ENCODE assay signal across 18 mouse cellular contexts in genomic region chr4:134927815-134928463, GRCm38 (mm10). TPM values are rescaled to one million over a fixed set of nuclear protein-coding genes. Genes with fewer than 3 reads are reported as not detected.
DNase-seq lines count a peak whose midpoint lies in the region; ATAC-seq and TF ChIP-seq lines count a peak whose summit lies in the region.
"Had no signal": no experiment of that assay in that cellular context is flagged by ENCODE, and none has a peak within 500 bp of the region (broad histone marks: within the 10 kb centered on the region; RNA-seq: fewer than 3 reads in every experiment).

No protein-coding gene starts in this region.

- TF ChIP-seq POLR2A in lung, adult 2 months (IDR thresholded peaks at IDR 0.05; ENCODE audit: borderline replicate concordance, extremely low read depth, low read depth, low read length) = 0 out of 2 replicates have a peak, but pooled peaks have one; percentile 11

- 48% methylated on average over 5 of the region's 5 CpGs for WGBS in lung, adult 2 months

- H3K4me1 ChIP-seq in erythroblast, embryonic 14.5 days (ENCODE audit: control insufficient read depth) = peaks cover 71% of the 10 kb centered on the region
- peaks cover 5% of the 10 kb centered on the region for H3K4me1 ChIP-seq in lung, adult 2 months (ENCODE audit: control insufficient read depth, insufficient read depth, low read length)

- H3K4me3 ChIP-seq in erythroblast, embryonic 14.5 days (replicated peaks) = peak overlapping the region; percentile 4
- no peak overlapping the region for H3K4me3 ChIP-seq in lung, adult 2 months (replicated peaks; ENCODE audit: extremely low read depth, low read depth, low read length)
- no peak overlapping the region for H3K4me3 ChIP-seq in left cerebral cortex, adult 2 months
- H3K4me3 ChIP-seq: embryonic facial prominence, embryonic 12.5 days; heart, embryonic 10.5 days; intestine, embryonic 15.5 days; midbrain, embryonic 12.5 days had no signal

- no peak overlapping the region for H3K27ac ChIP-seq in left cerebral cortex, adult 2 months
- H3K27ac ChIP-seq: embryonic facial prominence, embryonic 12.5 days; heart, embryonic 10.5 days; intestine, embryonic 15.5 days; kidney, postnatal 0 days; midbrain, embryonic 12.5 days had no signal

- no peak for TF ChIP-seq CTCF in lung, adult 2 months (IDR thresholded peaks at IDR 0.05; ENCODE audit: insufficient read depth, low read length)
- TF ChIP-seq CTCF in left cerebral cortex, adult 2 months (IDR thresholded peaks at IDR 0.05) = no peak

- H3K9me3 ChIP-seq in erythroblast, embryonic 14.5 days (ENCODE audit: control insufficient read depth, low read length) = no peaks in the 10 kb centered on the region
- H3K9me3 ChIP-seq: embryonic facial prominence, embryonic 12.5 days; heart, embryonic 10.5 days; intestine, embryonic 15.5 days; midbrain, embryonic 12.5 days had no signal

- no peaks in the 10 kb centered on the region for H3K27me3 ChIP-seq in erythroblast, embryonic 14.5 days (ENCODE audit: control insufficient read depth)
- H3K27me3 ChIP-seq: embryonic facial prominence, embryonic 12.5 days; intestine, embryonic 15.5 days; midbrain, embryonic 12.5 days had no signal

- peaks cover 80% of the 10 kb centered on the region for H3K36me3 ChIP-seq in erythroblast, embryonic 14.5 days (ENCODE audit: control insufficient read depth)

- no peak for DNase-seq in lung, adult 2 months
- DNase-seq in lung, adult 18-20 months = no peak
- peak; percentile 44 for DNase-seq in induced T-regulatory cell, adult 2 months (ENCODE audit: low read depth)
- DNase-seq in left cerebral cortex, adult 2 months (ENCODE audit: extremely low spot score in 1 of 2, low spot score in 2 of 2) = no peak
- DNase-seq in thymus, postnatal 0 days (ENCODE audit: low spot score) = no peak
- no peak for DNase-seq in testis, postnatal 14 days (ENCODE audit: low spot score)
- DNase-seq: adrenal gland, postnatal 36 days; cerebellum, adult 8-10 months; gastrocnemius, postnatal 25 days; heart, postnatal 4 days; right cerebral cortex, postnatal 4 days had no signal

- ATAC-seq in erythroblast, adult 5-6 weeks (replicated peaks; ENCODE audit: low FRiP score, poor library complexity, severe bottlenecking) = no peak
- ATAC-seq: intestine, embryonic 15.5 days had no signal

- intact Hi-C loops in left cerebral cortex, adult 2 months (cut with DNase I) = no loop called here

RNA-seq across cellular contexts. Expression of gene Syf2, which starts 2.8 kb away (rescaled TPM):
- polyA plus RNA-seq in erythroblast, embryonic 14.5 days (2012) = 10.1 and 17.9 TPM in 2 replicates
- 103 and 110 TPM in 2 replicates for total RNA-seq in erythroblast, adult 5-6 weeks (2015; ENCODE audit: low replicate concordance)
- 291 and 294 TPM in 2 replicates for total RNA-seq in erythroblast, adult 5-6 weeks (2017; ENCODE audit: low replicate concordance)
- polyA plus RNA-seq in lung, adult 2 months (2012; rRNA removed) = 25.7 and 43.4 TPM in 2 replicates
- total RNA-seq in left cerebral cortex, adult 2 months (2021) = 10 to 100 TPM; 53.9 to 58.7 TPM
- polyA plus RNA-seq in thymus, postnatal 0 days (2015; fragmentation: Nextera tagmentation; extraction: Ambion mirVana) = 171 and 176 TPM in 2 replicates

RNA-seq across cellular contexts. Expression of gene Rsrp1, which starts 4.5 kb away (rescaled TPM):
- polyA plus RNA-seq in erythroblast, embryonic 14.5 days (2012) = 62.6 and 71.3 TPM in 2 replicates
- 2,585 and 2,588 TPM in 2 replicates for total RNA-seq in erythroblast, adult 5-6 weeks (2015; ENCODE audit: low replicate concordance)
- total RNA-seq in erythroblast, adult 5-6 weeks (2017; ENCODE audit: low replicate concordance) = 1,104 and 1,368 TPM in 2 replicates
- polyA plus RNA-seq in lung, adult 2 months (2012; rRNA removed) = 533 and 883 TPM in 2 replicates
- total RNA-seq in left cerebral cortex, adult 2 months (2021) = 100 to 1,000 TPM; 284 to 304 TPM
- polyA plus RNA-seq in thymus, postnatal 0 days (2015; fragmentation: Nextera tagmentation; extraction: Ambion mirVana) = 822 and 855 TPM in 2 replicates

RNA-seq across cellular contexts. Expression of gene Tmem50a, which starts 13.1 kb away (rescaled TPM):
- polyA plus RNA-seq in erythroblast, embryonic 14.5 days (2012) = 1.0 and 1.2 TPM in 2 replicates
- total RNA-seq in erythroblast, adult 5-6 weeks (2015; ENCODE audit: low replicate concordance) = 150 and 151 TPM in 2 replicates
- total RNA-seq in erythroblast, adult 5-6 weeks (2017; ENCODE audit: low replicate concordance) = 200 and 208 TPM in 2 replicates
- 125 and 169 TPM in 2 replicates for polyA plus RNA-seq in lung, adult 2 months (2012; rRNA removed)
- total RNA-seq in left cerebral cortex, adult 2 months (2021) = 100 to 1,000 TPM; 113 to 116 TPM
- polyA plus RNA-seq in thymus, postnatal 0 days (2015; fragmentation: Nextera tagmentation; extraction: Ambion mirVana) = 247 and 304 TPM in 2 replicates

Comparison
In these comparisons a context has a peak if more than half of its experiments do, and no peak if none do; other contexts are left out.
1. RNA of gene Tmem50a, which starts 13.1 kb away (polyA plus RNA-seq): 247 to 304 TPM in thymus, postnatal 0 days and 125 to 169 TPM in lung, adult 2 months; 1.0 to 1.2 TPM in erythroblast, embryonic 14.5 days; every median in the first group is over 10 times any median in the second.